Comparison of ENCODE assay signal across 8 mouse cellular contexts in the genomic region with DNA sequence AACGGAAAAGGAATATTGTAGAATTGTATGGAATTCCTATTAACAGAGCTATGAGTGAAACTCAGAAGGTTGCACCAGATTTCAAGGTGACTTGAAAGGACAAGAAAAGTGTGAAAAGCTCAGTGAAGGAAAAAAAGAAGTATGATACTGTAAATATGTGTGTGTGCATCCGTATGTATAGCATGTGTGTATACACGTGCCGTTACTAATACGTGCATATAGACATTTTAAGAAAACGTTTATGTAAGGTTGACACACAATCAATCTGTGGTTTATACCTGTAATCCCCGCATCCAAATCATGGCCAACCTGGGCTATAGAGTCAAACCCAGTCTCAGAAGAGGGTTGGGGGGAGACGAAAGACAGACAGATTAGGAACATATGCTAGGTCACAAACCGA. TPM values are rescaled to one million over a fixed set of nuclear protein-coding genes. Genes with fewer than 3 reads are reported as not detected.
DNase-seq lines count a peak whose midpoint lies in the region; ATAC-seq and TF ChIP-seq lines count a peak whose summit lies in the region.

No protein-coding gene starts in this region.

- peaks cover 7% of the 10 kb centered on the region for H3K4me1 ChIP-seq in liver, adult 2 months (ENCODE audit: control insufficient read depth, insufficient read depth, low read length)
- peaks cover 14% of the 10 kb centered on the region for H3K4me1 ChIP-seq in embryonic facial prominence, embryonic 14.5 days (ENCODE audit: control insufficient read depth, insufficient read depth, low read length)
- no peaks in the 10 kb centered on the region for H3K4me1 ChIP-seq in intestine, postnatal 0 days (replicated peaks; ENCODE audit: control insufficient read depth, insufficient read depth, low read length)
- H3K4me1 ChIP-seq in neural tube, embryonic 13.5 days (replicated peaks), result peaks cover 33% of the 10 kb centered on the region

- ATAC-seq in embryonic facial prominence, embryonic 14.5 days (ENCODE audit: low read depth), result no peak
- no peak for ATAC-seq in intestine, postnatal 0 days
- peak; percentile 38; the same call in 1 of the 2 replicates for ATAC-seq in neural tube, embryonic 13.5 days (ENCODE audit: low read depth)

- no peaks in the 10 kb centered on the region for H3K36me3 ChIP-seq in liver, adult 2 months (ENCODE audit: control insufficient read depth, insufficient read depth, low read length)
- H3K36me3 ChIP-seq in embryonic facial prominence, embryonic 14.5 days (ENCODE audit: control insufficient read depth, insufficient read depth, low read length), result no peaks in the 10 kb centered on the region
- no peaks in the 10 kb centered on the region for H3K36me3 ChIP-seq in intestine, postnatal 0 days (ENCODE audit: control insufficient read depth, insufficient read depth)
- H3K36me3 ChIP-seq in neural tube, embryonic 13.5 days, result no peaks in the 10 kb centered on the region

- peaks cover 18% of the 10 kb centered on the region; the same call in 1 of the 2 replicates for H3K79me2 ChIP-seq in liver, adult 2 months (ENCODE audit: control insufficient read depth, insufficient read depth, low read length)

- H3K4me3 ChIP-seq in liver, adult 2 months (ENCODE audit: insufficient read depth, low read depth, low read length), result peak overlapping the region; percentile 77; the same call in 1 of the 2 replicates
- peak overlapping the region; percentile 98 for H3K4me3 ChIP-seq in embryonic facial prominence, embryonic 14.5 days (ENCODE audit: low read depth, low read length)
- peak overlapping the region; percentile 93 for H3K4me3 ChIP-seq in intestine, postnatal 0 days (ENCODE audit: low read depth, low read length)
- peak overlapping the region; percentile 85 for H3K4me3 ChIP-seq in neural tube, embryonic 13.5 days

- H3K9me3 ChIP-seq in embryonic facial prominence, embryonic 14.5 days (ENCODE audit: control insufficient read depth, low read length), result no peaks in the 10 kb centered on the region
- no peaks in the 10 kb centered on the region for H3K9me3 ChIP-seq in intestine, postnatal 0 days (ENCODE audit: control insufficient read depth)
- H3K9me3 ChIP-seq in neural tube, embryonic 13.5 days, result no peaks in the 10 kb centered on the region

- 24% methylated on average over 9 of the region's 9 CpGs for WGBS in liver, adult 2 months
- WGBS in embryonic facial prominence, embryonic 14.5 days, result 27% methylated on average over 9 of the region's 9 CpGs
- WGBS in intestine, postnatal 0 days, result 23% methylated on average over 9 of the region's 9 CpGs
- 25% methylated on average over 9 of the region's 9 CpGs for WGBS in neural tube, embryonic 13.5 days

- no peak for TF ChIP-seq POLR2A in liver, adult 2 months (IDR thresholded peaks at IDR 0.05; ENCODE audit: extremely low read depth, insufficient read depth, low read length)

- no peak overlapping the region for H3K9ac ChIP-seq in liver, adult 2 months (ENCODE audit: low read depth, low read length)
- H3K9ac ChIP-seq in embryonic facial prominence, embryonic 14.5 days (ENCODE audit: low read depth, low read length), result peak overlapping the region; percentile 92
- peak overlapping the region; percentile 74; the same call in 1 of the 2 replicates for H3K9ac ChIP-seq in intestine, postnatal 0 days (ENCODE audit: low read depth, low read length)
- peak overlapping the region; percentile 91 for H3K9ac ChIP-seq in neural tube, embryonic 13.5 days

- H3K27me3 ChIP-seq in liver, adult 2 months (ENCODE audit: control insufficient read depth, insufficient read depth, low read length), result no peaks in the 10 kb centered on the region; the same call in 1 of the 2 replicates
- no peaks in the 10 kb centered on the region for H3K27me3 ChIP-seq in embryonic facial prominence, embryonic 14.5 days (replicated peaks; ENCODE audit: control insufficient read depth, insufficient read depth, low read length)
- H3K27me3 ChIP-seq in intestine, postnatal 0 days (replicated peaks; ENCODE audit: control insufficient read depth, insufficient read depth, low read length), result no peaks in the 10 kb centered on the region
- no peaks in the 10 kb centered on the region for H3K27me3 ChIP-seq in neural tube, embryonic 13.5 days

- no peak overlapping the region for H3K27ac ChIP-seq in liver, adult 2 months (replicated peaks; ENCODE audit: insufficient read depth, low read depth, low read length)
- H3K27ac ChIP-seq in embryonic facial prominence, embryonic 14.5 days (replicated peaks; ENCODE audit: low read depth, low read length), result peak overlapping the region; percentile 94
- H3K27ac ChIP-seq in intestine, postnatal 0 days (ENCODE audit: low read depth, low read length), result peak overlapping the region; percentile 94
- H3K27ac ChIP-seq in neural tube, embryonic 13.5 days (replicated peaks), result peak overlapping the region; percentile 97

- peak overlapping the region; percentile 88 for H3K4me2 ChIP-seq in embryonic facial prominence, embryonic 14.5 days (ENCODE audit: low read depth, low read length)
- H3K4me2 ChIP-seq in intestine, postnatal 0 days (replicated peaks; ENCODE audit: low read depth), result peak overlapping the region; percentile 95
- H3K4me2 ChIP-seq in neural tube, embryonic 13.5 days, result peak overlapping the region; percentile 95

- DNase-seq in liver, adult 2 months (ENCODE audit: extremely low read depth, low read depth, low spot score), result no peak
- no peak for DNase-seq in liver
- DNase-seq in embryonic facial prominence, embryonic 14.5 days (ENCODE audit: low spot score), result no peak
- DNase-seq in ovary, adult 18-20 months (ENCODE audit: low spot score), result no peak
- DNase-seq in cerebellum, adult 9-10 months, result no peak
- DNase-seq in left cerebral cortex, adult 11 months (ENCODE audit: low spot score), result no peak

- no peak for TF ChIP-seq CTCF in liver, adult 2 months (IDR thresholded peaks at IDR 0.05; ENCODE audit: low read depth, low read length)
- no peak for TF ChIP-seq CTCF in intestine, postnatal 0 days (IDR thresholded peaks at IDR 0.05; ENCODE audit: low read depth)

RNA-seq across cellular contexts. Expression of a gene that starts 0.4 kb away (rescaled TPM):
- 10.6 and 12.8 TPM in 2 replicates for total RNA-seq in liver, adult 2 months (2014; rRNA removed)
- polyA plus RNA-seq in liver, adult 2 months (2012; rRNA removed), result 14.6 and 16.7 TPM in 2 replicates
- polyA plus RNA-seq in embryonic facial prominence, embryonic 14.5 days (2014; fragmentation: Nextera tagmentation; extraction: Ambion mirVana), result 31.5 and 36.0 TPM in 2 replicates
- polyA plus RNA-seq in intestine, postnatal 0 days (2015; fragmentation: Nextera tagmentation; extraction: Ambion mirVana), result 17.2 and 20.0 TPM in 2 replicates
- 53.9 and 56.4 TPM in 2 replicates for polyA plus RNA-seq in neural tube, embryonic 13.5 days (2015; fragmentation: Nextera tagmentation; extraction: Ambion mirVana)

RNA-seq across cellular contexts. Expression of a gene that starts 0.7 kb away (rescaled TPM):
- total RNA-seq in liver, adult 2 months (2014; rRNA removed), result 0.09 and 0.13 TPM in 2 replicates
- polyA plus RNA-seq in liver, adult 2 months (2012; rRNA removed), result 0.05 TPM in 1 of 2 replicates, not detected in the other
- 0.26 and 0.33 TPM in 2 replicates for polyA plus RNA-seq in embryonic facial prominence, embryonic 14.5 days (2014; fragmentation: Nextera tagmentation; extraction: Ambion mirVana)
- 0.41 and 0.74 TPM in 2 replicates for polyA plus RNA-seq in intestine, postnatal 0 days (2015; fragmentation: Nextera tagmentation; extraction: Ambion mirVana)
- 0.46 and 0.91 TPM in 2 replicates for polyA plus RNA-seq in neural tube, embryonic 13.5 days (2015; fragmentation: Nextera tagmentation; extraction: Ambion mirVana)

RNA-seq across cellular contexts. Expression of a gene that starts 29.4 kb away (rescaled TPM):
- total RNA-seq in liver, adult 2 months (2014; rRNA removed), result not detected in 2 replicates
- 0.05 TPM in 1 of 2 replicates, not detected in the other for polyA plus RNA-seq in liver, adult 2 months (2012; rRNA removed)
- 0.04 TPM in 1 of 2 replicates, not detected in the other for polyA plus RNA-seq in embryonic facial prominence, embryonic 14.5 days (2014; fragmentation: Nextera tagmentation; extraction: Ambion mirVana)
- 70.7 and 75.4 TPM in 2 replicates for polyA plus RNA-seq in intestine, postnatal 0 days (2015; fragmentation: Nextera tagmentation; extraction: Ambion mirVana)
- not detected in 2 replicates for polyA plus RNA-seq in neural tube, embryonic 13.5 days (2015; fragmentation: Nextera tagmentation; extraction: Ambion mirVana)

Comparison
In these comparisons a context has a peak if more than half of its experiments do, and no peak if none do; other contexts are left out.
1. RNA of a gene that starts 29.4 kb away (polyA plus RNA-seq): 70.7 to 75.4 TPM in intestine, postnatal 0 days; 0.05 TPM in liver, adult 2 months, 0.04 TPM in embryonic facial prominence, embryonic 14.5 days and not detected in neural tube, embryonic 13.5 days; every median in the first group is over 10 times any median in the second.
2. Peak in every context shown above with its lines, with median percentiles within 50 percentile points of each other: H3K4me3 ChIP-seq and H3K4me2 ChIP-seq.